Mouse (Mus musculus) cerebellum, postnatal 25 days (tissue): ENCODE measurements around the gene Orm3.

Experiments
- DNase-seq, 2 experiments: peaks; one replicate each; pipeline ENCODE4 v3.0.0; 2021; ENCODE audit warnings: mixed read lengths in 2 of 2

The Orm3 gene

DNA sequence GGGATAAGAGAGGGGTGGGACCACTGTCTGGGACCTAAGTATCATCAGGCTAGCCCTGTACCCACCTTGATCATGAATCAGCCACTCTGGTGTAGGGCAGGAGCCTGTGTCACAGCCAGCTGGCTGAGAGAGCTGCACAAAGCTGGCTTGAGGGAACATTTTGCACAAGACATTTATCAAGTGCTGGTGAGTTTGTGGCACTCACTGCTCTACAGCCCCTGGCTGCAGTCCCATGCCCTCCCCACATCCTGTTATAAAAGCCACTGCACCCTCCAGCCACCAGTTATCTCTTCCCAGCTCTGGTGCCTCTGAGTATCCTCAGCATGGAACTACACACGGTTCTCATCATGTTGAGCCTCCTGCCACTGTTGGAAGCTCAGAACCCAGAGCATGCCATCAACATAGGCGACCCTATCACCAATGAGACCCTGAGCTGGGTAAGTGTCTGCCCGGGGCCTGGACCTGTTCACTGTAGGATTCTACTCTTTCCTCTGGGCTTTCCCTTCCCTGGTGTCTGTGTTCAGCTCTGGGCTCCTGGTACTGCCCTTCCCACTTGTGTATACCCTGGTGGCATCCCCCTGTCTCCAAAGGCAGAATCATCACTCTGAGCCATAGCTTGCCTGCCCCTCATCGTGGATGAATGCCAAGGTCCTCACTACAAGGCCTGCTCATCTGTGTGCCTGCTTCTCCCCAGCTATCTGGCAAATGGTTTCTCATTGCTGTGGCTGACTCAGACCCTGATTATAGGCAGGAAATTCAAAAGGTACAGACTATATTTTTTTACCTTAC, at the start of gene Orm3:
TSS of gene Orm3 (plus strand) at position 286 of the 789 bp plus-strand sequence.
- DNase-seq, result no peak

DNA sequence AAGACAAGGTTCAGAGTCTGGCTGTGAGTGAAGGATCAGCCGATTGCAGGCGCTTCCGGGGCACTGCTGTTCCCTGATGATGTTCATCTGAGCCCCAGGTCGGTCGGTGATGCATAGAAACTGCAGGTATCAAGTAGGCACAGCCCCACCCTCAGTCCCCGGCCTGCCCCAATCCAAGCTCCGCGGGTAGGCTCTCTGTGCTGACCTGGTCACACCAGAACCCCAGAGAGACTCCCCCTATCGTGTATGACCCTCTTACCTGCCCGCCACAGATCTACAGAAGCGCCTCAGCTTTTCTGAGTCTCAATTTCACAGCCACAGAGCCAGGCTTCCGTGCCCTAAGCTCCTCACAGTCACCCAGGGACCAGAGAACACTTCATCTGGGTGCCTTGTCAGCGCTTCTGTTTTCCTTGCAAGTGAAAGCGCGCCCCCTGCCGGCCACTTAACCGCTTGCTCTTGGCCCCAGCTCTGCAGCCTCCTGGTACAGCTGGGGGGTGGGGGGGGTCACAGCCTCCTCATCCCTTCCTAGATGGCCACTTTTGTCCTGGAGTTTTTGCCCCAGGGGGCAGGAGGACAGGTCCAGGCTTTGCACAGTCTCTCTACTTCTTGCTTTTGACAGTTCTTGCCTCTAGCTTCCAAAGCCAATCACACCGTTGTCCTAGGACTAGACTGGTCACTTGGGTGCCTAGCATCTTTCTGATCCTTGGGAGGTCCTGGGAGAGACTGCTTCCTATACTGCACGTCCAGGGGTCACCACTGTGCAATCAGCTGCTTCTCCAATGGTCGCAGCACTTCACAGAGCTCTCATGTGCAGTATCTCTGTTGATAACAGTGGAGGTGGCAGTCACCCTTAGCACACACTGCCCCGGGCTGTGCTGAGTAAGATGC, 48.5 kb upstream of the Orm3 start:
- peak; percentile 94 to 97 for DNase-seq

DNA sequence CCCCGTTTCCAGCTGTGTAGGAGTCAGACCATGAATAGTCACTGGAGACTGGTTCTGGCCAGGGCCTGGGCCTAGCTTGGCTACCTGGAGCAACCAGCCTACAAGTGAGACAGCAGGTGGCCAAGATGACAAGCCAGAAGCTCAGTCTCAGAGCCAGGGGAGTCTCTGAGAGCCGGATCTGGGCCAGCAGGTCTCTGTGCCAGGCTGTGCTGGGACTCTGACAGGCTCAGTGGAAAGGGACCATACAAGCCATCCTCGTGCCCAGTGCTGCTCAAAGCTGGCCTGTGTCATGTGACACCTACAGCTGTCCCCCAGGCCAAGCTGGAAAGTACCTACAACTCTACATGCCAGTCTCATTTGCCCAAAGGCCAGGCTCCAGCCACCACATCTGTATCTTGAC, 47.6 kb upstream of the Orm3 start:
- peak; percentile 80 for DNase-seq

DNA sequence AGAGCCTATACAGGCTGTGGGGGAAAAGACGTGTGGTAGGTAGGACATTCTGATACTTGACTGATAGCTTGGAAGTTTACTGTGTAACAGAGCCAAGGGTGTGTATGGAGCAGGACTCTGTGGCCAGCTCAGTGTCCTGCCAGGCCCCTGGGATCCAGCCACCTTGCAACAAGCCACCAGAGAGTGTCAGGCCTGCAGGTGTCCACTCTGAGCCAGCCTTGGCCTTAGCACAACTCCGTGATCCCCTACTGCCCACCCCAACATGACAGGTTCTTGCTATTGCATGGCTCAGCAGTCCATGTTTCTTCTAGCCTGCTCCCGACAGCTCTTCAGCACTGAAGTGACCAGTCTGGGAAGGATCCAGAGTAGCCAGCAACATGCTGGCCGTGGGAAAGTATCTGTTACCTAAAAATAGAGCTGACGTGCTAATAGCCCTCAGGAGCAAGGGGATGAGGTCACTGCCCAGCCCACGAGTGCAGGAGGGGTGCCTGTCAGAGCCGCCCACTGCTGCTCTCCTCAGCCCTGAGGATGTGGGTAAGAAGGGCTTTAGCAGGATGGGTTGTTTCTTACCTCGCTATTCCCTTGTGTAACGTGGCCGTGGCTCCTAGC, 45.6 kb upstream of the Orm3 start:
- DNase-seq, result peak; percentile 52 to 54

DNA sequence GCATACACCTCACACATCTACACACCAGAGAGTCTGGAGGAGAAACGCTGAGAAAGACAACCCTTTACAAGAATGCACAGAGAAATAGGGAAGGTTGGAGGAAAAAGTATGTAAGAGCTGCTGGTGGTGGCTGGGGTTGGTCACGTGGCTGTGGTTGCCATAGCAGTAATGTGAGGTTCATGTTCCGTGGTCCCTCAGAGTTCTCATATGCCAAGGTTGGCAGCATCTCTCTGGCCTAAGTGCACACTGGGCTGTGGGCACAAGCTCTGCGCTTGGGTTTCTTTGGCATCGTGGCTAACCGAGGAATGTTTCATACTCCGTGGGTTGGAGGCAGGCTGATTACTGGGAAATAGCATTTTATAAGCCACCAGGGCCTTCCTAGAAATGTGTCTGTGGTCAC, 44.5 kb upstream of the Orm3 start:
- no peak for DNase-seq

DNA sequence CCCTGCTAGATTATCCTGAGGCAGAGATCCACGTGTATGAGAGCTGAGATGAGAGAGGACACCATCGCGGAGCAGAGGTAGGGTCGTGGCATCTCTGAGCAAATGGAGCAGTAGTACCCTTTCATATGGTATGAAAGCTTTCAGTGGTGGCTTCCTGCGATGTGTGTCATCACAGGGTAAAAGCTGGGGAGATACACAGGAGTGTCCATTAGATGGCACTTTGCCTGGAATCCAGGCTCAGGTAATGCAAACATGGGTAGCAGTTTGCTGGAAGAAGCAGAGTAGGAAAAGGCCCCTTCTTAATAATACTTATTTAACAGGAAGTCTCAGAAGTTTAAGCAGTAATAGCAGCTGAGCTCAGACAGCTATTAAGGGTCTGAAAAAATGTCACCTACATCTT, 41.9 kb upstream of the Orm3 start:
- DNase-seq, result no peak

DNA sequence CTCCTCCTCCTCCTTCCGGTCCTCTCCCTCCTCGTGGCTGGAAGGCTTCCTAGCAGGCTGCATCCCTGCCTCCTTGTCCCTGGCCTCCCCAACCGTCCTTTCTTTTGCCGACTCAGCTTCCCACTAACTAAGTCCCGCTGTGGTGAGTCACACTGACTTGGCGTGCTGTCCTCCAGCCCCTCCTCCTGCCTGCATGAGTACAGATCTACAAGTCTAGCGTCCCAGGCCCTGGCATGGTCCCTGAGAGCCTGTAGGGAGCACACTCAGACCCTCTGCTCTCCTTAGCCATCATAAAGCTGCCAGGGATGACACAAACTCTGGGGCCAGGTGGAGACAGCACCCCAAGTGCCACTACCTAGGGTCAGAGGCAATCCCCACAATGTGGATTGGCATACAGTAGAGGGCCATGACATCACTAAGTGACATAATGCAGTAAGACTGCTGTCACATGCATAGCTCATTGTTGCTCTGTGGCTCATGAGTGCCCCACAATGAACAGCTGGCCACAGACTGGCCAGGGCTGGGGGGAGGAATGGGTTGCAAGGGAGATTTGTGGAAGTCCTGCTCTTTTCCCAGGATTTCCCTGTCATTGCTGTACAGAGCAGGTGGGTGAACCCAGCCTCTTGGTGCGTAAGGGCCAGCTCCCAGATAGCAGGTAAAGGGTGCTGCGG, 39.8 kb upstream of the Orm3 start:
- DNase-seq, result peak in 1 of 2 experiments; percentile 1

DNA sequence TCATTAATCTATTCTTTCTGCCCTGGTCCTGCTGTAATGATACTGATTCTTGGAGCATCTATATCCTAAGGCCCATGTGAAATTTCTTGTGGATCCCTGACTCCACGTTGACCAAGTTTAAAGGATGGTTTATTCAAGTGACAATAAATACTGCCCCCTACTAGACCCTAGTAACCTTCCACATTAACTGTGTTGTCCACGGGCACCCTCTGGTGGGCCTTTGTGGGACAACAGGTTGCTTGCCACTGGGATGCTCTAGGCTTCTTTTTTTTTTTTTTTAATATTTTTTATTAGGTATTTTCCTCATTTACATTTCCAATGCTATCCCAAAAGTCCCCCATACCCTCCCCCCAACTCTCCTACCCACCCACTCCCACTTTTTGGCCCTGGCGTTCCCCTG, 36.4 kb upstream of the Orm3 start:
- DNase-seq, result peak; percentile 79 to 88

DNA sequence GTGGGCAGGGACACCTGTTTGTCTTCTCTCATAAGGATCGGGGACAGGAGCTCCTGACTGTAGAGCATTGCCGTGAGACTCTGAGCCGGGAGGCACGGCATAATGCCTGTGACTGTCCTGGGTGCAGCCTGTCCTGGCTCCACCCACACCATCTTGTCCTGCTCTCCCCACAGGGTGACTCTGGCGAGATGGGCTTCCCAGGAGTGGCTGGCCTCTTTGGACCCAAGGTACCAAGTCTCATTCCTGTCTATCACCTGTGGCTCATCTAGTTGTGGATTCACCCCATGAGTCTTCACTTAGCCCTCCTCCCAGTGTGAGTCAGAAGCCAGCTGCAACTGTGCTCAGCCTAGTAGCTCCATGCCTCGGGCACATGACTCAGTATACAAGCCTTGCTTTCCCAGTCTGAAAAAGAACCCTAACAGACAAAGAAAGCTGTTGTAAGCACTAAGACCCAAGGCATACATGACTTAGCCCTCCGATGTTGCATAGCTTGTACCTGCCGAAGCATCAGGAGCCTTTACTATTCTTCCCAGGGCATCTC, 32.6 kb upstream of the Orm3 start:
- no peak for DNase-seq

DNA sequence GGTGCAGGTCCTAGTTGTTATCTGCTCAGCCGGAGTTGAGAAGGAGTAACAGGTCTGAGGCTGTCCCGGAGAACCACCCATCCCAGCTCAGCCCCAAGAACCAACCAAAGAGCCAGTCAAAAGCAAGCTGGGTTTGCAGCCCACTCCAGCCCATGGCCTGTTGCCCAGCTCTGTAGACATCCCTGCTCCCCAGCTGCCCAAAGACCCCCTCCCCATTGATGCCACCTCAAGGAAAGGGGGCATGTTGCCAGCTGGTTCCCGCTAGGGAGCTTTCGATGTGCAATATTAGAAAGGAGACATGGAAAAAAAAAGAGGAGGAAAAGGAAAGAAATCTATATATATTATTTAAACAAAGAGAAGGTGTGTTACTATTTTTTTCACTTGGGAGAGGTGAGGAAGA, 22.6 kb upstream of the Orm3 start:
- no peak for DNase-seq

DNA sequence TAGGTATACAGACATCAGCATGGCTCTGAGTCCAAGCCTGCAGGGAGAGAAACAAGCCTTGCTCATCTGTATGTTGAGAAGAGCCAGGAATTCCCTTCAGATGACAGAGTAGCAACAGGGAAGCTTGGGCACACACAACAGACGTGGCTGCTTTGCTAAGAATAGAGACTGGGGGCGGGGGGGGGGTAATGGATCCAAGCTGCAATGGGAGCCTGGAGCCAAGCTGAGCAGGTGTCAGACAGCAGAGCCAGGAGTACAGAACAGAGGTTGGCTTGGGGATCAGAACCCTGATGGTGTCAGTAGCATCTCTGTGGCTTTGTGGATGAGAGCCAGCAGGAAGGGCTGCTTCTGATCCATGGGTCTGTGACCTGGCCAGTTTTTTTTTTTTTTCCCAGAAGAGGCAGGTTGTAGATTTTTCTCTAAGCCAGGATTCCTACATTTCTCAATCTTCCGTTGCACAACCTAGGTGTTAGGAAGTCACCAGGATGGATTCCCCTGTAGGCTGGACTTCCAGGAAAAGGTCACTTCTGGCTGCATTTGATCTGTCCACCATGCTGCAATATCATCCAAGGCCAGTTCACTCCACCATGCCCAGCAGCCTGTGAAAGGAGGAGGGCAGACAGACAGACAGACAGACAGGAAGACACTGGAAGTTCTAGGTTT, 17.4 kb upstream of the Orm3 start:
- peak in 1 of 2 experiments; percentile 28 for DNase-seq

DNA sequence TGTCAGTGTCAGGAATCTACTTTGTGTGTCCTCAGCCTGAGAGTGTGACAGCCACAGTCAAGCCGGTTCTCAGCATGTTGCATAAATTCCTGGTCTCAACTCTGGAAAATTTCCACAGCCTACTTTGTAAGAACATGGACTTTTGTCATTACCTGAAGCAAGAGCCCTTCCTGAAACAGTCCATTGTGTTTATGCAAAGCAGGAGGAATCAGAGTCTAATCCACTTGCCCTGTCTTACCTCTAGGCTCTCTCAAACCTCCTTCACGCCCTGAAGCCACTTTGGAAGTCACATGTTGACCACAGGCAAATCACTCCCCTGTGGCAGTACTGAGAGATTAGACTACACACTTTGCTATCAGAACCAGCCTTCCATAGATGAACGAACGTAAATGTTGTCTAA, 13.5 kb upstream of the Orm3 start:
- DNase-seq, result no peak

DNA sequence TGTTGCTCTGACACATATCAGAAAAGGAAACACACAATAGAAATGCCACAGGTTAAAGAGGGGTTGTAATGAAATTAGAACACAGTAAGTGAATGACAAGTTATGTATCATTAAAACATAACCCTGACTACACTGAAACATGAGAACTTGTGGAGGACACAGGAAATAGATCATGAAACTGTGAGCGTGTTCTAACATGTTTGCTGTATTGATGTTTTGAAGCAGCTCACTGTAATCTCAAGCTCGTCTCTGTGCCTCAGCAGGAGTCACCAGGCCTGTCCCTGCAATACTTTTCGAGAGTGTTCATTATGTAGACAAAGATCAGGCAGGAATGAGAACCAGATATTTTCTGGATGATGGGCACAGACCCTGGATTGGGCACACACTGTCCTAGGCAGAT, 12.4 kb upstream of the Orm3 start:
- no peak for DNase-seq

DNA sequence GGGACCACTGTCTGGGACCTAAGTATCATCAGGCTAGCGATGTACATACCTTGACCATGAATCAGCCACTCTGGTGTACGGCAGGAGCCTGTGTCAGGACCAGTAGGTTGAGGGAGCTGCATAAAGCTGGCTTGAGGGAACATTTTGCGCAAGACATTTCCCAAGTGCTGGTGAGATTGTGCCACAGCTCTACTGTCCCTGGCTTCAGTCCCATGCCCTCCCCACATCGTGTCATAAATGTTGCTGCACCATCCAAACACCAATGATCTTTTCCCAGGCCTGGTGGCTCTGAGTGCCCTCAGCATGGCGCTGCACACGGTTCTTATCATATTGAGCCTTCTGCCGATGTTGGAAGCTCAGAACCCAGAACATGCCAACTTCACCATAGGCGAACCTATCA, 11.7 kb upstream of the Orm3 start, which contains the start of gene Orm1:
TSS of gene Orm1 (plus strand) at position 266 of the 400 bp plus-strand sequence.
- DNase-seq, result no peak

DNA sequence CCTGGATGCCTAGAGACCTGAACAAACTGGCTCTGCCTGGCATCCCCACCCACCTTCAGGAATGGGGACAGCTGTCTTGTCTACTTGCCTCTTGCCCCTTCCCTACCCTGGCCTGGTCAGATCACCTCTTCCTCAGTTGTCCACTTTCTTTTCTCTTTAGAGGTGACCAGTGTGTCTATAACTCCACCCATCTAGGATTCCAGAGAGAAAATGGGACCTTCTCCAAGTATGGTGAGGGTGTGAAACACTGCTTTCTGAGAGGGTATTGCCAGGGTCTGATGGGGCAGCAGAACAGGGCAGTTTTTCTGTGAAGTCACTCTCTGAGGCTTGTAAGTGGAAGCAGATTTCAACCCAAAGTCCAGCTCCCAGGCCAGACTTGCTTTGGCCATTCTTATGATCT, 10.7 kb upstream of the Orm3 start:
- DNase-seq, result no peak

DNA sequence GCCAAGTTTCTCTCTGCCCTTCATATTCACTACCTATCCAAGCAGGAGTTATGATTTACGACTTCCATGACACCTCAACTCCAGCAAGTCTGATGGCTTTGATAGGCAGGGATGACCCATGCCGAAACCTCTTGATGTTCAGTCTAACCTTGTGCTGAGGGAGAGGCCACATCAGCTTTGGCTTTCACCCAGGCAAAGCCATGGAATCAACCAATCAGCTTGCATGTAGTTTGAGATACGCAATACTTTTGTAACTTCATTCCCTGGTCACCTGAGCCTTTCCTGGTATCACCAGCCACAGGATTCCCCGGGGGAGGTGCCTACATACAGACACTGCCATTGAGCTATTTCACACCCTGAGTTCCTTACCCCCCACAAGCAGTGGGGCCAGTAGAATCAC, 9.3 kb upstream of the Orm3 start:
- no peak for DNase-seq

DNA sequence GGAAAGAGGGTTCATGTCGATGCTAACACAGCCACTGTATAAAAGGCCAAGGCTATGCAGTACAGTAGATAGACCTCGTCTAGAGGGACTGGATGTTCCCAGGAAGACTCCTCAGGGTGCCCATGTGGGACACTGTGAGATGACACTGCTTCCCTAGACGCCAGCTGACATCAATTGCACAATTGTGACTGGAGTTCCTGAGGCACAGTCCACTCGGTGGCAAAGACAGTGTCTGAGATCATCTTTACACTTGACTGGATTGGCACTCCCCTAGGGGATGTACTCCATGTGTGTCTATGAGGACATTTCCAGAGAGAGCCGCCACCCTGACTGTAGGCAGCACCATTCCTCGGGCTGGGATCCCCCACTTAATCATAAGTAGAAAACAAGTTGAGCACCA, 7.4 kb upstream of the Orm3 start:
- DNase-seq, result no peak

DNA sequence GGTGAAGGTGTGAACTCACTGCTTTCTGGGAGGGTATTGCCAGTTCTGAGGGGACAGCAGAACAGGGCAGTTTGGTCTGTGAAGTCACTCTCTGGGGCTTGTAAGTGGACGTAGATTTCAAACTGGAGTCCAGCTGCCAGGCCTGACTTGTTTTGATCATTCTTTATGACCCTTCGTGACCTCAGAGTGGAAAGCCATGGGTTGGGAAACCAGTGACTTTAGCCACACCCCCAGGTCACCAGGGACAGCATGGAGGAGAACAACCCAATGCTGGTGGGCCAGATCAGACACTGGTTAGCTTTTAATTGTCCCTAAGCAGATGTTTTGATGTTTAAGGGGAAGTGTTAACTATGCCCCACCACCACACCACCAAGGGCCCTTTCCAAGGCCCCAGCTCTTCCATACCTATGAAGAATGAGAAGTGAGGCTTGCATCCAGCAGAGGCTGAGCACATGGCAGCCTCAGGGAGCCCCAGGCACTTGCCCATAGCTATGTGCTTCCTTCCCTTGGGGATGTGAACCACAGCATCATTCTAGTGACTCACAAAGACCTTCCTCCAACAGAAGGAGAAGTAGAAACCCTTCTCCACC, 1.1 kb downstream of the Orm3 start:
- no peak for DNase-seq

DNA sequence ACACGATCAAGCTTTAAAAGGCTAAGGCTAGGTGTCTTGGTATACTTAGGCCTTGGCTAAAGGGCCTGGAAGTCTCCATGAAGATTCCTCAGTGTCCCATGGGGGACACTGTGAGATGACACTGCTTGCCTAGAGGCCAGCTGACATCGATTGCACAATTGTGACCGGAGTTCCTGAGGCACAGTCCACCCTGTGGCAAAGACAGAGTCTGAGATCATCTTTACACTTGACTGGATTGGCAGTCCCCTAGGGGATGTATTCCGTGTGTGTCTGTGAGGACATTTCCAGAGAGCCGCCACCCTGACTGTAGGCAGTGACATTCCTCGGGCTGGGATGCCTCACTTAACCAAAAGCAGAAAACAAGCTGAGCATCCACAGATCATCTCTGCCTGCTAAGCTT, 3.9 kb downstream of the Orm3 start:
- DNase-seq, result no peak

DNA sequence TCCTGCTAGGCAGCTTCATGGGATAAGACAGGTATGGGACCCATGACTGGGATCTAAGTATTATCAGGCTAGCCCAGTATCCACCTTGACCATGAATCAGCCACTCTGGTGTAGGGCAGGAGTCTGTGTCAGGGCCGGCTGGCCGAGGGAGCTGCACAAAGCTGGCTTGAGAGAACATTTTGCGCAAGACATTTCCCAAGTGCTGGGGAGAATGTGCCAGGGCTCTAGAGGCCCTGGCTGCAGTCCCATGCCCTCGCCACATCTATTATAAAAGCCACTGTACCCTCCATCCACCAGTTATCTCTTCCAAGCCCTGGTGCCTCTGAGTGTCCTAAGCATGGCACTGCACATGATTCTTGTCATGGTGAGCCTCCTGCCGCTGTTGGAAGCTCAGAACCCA, 6.2 kb downstream of the Orm3 start, which contains the start of gene Orm2:
TSS of gene Orm2 (plus strand) at position 300 of the 400 bp plus-strand sequence.
- no peak for DNase-seq

DNA sequence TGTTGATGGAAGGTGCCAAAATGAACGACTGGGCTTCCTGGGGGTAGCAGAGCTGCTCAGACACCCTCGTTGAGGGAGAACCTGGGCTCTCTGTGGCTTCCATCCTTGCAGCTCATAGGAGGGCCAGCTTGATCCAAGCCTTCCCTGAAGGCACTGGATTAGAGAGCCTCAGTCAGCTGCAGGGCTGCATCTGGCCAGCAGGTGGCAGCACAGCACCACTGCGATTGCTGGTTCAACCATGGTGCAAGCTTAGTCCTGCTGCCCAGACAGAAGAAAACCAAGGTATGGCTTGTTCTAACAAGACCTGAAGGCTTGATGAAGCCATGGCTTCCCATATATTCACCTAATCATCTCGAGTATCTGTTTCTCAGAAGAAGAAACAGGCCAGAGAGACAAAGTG, 12.6 kb downstream of the Orm3 start:
- DNase-seq, result peak; percentile 81 to 90

DNA sequence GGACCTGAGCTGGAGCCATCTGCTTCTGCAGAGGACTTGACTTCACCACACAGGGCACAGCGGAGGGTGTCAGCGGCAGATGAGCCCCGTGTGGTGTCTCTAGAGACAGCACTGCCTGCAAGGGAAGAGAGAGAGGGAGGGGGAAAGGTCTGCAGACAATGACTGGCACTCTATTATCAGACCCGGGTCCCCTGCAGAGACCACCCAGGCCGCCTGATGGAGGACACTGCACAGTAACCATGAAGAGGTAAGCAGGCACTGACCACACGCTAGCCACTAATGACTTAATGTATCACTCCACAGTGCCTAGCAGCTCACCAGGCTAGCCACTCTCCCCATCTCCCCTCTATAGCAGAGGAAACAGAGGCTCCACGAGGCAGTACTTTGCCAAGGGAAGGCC, 14.9 kb downstream of the Orm3 start:
- no peak for DNase-seq
